Mouse (Mus musculus) R1 (cell line): Measurements from ENCODE around the gene Oma1.

Source experiments
- DNase-seq: peaks from one replicate; pipeline ENCODE4 v3.0.0-alpha.2; 2018; ENCODE audit warnings: low read depth, low spot score

Gene Oma1

DNA sequence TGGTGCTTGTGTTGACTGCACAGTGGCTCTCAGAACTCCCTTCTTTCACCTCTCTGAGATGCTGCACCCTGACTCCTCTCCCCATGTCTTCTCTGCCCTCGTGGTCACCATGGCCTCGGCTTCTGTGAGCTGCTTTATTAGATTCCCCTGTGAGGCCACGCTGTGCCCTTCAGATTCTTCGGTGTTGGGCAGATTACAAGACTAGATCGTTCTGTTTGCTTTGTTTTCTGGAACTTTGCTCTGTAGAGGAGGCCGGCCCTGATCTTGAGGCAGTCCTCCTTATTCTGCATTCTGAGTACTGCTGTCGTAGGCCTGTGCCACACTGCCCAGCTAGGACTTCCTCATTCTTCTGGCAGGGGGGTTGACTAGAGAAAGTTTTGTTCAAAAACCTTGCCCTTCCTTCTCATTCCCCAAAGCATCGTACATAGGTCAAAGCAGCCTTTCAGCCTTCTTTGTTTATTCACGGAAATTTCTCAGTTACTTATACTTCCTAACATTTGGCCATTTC is 45.4 kb downstream of the Oma1 start:
- DNase-seq: no peak

DNA sequence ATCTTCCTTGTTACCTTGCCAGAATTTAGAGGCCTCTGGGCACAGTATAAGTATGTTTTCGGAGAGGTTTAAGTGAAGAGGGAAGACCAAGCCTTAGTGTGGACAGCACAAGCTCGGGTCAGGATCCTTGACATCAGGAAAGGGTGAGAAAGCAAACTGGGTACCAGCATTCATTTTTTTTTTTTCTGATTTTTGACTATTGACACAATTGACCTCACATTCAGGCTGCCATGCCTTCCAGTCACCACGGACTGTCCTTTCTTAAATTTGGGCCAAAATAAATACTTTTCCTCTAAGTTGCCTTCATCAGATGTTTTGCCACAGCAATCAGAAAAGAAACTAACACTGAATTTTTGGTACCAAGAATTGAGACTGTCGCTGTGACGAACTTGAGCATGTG is 68.6 kb downstream of the Oma1 start:
- DNase-seq: no peak

DNA sequence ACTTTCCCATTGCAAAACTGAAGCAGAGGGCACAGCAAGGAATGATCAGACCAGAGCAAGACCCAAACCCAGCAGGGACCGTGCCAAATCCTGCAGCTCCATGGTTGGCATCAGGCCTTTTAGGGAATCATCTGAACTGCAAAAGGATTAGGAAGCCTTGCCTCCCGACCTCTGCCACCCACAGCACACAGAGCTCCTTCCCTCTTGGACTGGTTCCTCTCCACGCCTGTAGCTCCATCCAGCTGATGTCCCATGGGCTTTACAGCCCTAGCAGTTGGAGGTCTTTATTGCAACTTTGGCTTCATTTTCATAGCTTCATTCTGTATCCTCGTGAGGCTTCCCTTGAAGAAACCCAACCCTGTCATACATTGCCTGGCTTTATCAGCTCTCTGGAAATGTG is 71.4 kb downstream of the Oma1 start:
- no peak for DNase-seq

DNA sequence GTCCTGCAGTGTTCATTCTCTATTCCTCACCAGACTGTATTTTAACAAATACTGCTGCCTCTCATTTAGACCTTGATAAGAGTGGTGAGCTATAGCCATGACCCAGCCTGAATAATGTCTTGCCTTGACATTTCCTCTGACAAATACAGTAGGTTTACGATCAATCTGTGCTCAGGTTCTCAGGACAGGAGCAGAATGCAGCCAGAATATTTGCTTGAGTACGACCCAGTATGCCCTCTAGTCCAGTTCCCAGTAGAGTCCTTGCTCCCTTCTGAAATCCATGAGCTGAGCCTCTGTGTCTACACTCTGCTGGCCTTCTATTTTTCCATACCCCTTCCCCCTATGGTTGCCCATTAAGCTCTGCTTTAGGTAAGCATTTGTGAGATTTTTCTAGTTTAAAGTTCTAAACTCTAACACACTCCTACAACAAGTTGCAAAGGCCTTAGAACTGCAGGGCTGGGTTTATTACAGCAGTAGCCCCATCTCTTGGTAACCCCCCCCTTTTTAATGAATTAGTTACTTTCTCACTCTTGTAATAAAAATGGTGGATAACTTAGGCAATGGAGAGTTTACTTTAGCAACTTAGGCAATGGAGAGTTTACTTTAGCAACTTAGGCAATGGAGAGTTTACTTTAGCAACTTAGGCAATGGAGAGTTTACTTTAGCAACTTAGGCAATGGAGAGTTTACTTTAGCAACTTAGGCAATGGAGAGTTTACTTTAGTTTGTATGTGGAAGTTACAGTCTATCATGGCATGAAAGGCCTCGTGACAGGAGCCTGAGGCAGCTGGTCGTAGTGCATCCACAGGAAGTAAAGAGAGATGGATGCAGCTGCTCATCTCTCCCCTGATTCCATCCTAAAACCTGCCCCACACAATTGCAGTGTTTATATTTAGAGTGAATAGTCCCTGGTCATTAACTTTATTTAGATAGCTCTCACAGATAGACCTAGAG is 72.5 kb downstream of the Oma1 start:
- DNase-seq: no peak

DNA sequence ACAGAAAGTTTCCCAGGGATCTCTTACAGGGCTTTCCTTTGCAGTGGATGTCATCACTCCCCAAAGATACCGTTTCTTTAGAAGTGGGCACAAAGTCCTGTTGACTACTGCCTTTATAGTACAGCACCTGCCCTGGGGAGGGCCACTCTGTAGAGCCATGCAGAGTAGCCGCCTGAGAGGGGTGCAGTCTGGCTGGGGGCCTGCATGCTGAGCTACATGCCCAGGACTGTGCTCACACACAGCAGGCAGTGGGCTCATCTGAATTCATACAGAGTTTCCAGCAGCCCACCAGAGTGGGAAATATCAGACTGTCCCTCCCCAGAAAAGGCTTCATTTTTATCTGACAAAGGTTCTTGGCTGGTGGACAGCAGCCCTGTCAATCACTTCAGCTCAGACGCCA is 73.7 kb downstream of the Oma1 start:
- no peak for DNase-seq

DNA sequence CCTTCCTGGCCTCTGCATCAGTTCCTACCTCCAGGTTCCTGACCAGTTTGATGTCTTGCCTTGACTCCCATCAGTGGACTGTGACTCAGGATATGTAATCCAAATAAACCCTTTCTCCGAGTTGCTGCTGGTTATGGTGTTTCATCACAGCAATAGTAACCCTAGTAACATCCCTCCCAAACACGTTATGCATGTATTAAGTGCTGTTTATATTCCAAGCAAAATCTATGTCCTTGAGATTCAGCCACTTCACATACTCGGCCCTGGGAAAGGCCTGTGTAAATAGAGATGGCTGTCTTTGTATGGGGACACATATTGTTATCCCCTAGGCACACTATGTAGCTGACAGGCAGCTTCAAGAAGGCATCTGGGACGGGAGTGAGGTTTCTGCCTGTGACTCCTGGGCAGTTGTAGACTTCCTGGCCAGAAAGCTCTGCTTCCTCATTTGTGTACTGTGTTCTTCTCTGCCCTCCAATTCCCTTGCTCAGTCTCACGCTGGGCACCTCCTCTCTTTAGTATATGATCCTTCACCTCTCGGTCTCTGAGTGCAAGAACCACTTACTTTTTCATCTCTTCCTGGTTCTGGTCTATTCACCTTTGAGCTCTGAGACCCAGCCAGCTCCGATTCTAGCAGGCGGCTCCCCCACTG is 75.0 kb downstream of the Oma1 start:
- no peak for DNase-seq

DNA sequence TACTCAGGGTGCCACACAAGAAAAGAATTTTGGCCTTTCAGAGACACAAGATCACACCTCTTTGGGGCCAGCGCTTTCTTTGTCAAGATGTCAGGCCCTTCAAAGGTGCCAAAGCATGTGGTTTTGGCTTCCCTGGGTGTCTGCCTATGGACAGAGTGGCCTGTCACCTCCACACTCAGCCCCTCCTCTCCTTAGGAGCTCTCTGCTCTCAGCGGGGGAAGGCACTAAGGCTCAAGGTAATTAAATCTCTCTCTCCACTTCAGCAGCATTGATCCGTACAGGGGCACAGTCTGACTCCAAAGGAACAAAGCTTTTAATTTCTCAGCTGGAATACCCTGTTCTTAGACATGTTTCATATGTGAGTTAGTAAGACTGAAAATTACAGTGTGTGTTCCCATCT is 76.0 kb downstream of the Oma1 start:
- DNase-seq: no peak

DNA sequence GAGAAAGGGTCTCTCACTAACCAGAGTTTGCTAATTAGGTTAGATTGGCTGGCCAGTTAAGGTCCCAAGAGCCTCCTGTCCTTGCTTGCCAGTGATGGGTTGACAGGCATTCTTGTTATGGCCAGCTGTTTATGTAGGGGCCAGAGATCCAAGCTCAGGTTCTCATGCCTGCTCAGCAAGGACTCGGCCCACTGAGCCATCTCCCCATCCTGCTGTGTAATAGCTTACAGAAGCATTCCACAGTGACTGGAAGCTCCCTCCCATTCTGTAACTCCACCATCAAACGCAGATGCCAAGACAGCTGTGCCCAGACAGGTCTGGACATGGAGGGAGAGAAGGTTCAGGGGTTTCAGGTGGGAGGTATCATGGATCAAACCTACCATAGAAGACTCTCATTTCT is 76.9 kb downstream of the Oma1 start:
- DNase-seq: no peak

DNA sequence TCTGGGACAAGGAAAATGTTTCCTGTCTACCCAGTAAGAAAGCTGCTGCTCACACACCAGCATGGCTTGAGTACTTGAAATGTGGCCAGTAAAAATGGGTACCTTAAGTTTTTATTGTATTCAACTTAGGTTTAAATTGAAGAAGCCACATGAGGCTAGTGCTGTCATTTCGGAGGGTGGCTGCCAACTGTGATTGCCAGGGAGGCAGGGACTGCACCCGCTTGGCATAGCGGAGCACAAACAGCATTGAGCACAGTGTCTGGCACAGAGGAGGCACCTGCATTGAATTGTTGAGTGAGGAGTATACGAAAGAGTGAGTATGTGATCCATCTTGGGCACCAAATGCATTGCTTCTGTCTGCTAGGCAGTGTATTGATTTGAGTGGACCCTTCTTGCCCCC is 81.5 kb downstream of the Oma1 start:
- no peak for DNase-seq

DNA sequence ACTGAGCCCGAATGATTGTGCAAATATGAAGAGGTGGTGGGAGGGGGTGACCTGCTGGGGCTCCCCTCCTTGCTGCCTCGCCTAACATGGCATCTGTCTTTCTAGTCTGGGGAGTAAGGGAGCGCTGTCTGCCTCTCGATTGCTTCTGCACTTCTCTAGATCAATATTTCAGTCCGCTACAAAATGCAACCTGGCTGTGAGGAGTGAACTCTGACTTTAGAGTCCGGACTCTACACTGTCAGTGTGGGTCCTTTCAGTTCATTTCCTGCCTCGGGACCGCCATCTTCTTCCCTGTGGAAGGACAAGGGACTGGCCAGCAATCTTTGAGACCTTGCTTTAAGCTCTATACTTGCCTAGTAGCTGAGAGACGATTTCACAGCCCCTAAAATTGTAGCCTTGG is 82.3 kb downstream of the Oma1 start:
- no peak for DNase-seq

DNA sequence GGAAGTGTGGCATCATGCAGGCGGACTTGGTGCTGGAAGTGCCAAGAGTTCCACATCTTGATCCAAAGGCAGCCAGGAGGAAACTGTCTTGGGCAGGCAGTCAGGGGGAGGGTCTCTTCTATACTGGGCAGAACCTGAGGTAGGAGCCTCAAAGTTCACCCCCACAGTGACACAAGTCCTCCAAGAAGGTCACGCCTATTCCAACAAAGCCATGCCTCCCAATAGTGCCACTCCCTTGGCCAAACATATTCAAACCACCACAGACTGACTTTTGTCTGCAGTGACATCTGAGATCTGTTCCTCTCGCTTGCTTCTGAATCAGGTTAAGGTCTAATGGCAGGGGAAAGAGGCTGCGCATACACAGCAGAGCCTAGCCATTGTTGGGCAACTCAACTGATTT is 83.3 kb downstream of the Oma1 start:
- DNase-seq: peak; percentile 26

DNA sequence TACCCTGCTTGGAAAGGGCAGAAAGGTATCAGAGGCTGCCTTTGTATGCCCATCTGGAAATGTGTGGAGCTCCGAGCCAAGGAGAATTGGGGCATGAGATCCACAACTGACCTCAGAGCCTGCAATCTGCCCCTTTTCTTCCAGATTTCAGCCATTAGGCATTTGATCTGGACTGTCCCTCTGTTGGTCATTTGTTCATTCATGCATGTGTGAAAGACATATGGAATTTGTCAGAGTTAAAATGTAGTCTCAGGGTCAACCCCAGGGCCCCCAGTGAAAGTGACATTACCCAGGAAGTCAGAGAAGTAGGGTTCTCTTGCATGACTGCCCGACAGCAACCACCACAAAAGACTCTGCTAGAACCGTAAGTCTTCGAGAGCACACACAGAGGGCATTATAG is 89.0 kb downstream of the Oma1 start:
- DNase-seq: no peak

DNA sequence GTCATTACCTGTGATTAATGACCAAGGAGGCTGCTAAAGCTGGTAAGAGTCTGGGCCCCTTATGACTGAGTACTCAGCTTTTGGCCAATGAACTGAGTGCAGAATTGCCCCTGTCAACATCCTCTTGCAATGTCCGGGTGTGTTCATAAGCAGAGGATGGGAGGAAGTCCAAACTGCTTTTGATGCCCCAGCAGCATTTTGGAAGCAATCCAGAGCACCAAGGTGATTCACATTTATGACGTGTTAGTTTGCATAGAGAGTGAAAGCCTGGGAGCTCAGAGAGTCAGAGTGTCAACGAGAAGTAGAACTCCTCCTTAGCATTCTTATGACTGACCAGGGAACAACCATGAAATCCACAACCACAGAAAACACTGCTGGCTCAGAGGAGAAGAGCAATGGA is 91.7 kb downstream of the Oma1 start:
- no peak for DNase-seq

DNA sequence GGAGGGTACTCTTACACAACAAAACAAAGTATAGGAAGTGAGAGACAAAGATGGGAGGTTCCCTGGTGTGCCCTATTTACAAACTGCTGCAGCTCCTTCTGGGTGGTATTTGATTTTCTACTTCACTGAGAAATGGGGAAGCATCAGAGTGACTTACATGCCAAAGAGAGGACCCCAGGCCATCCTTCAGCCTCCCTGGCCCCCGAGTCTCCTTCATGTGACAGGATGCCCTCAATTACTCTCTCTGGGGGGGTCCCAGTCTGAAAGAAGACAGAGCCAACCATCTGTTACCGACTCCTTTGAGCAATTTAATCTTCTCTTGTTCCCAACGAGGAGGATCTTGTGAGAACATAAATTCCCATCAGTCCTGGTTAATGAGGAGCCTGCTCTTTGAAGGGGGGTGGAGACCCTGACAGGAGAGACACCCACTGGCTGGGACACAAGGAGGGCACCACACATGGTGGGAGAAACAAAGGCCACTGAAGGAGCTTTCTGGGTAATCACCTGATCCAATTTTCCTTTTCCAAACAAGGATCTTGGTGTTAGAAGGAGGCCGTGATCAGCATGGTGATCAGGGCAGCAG is 96.7 kb downstream of the Oma1 start:
- peak; percentile 57 for DNase-seq
